21 mouse cellular contexts compared by ENCODE assay signal in genomic region chr12:92740818-92741217, GRCm38 (mm10).
DNase-seq lines count a peak whose midpoint lies in the region; ATAC-seq lines count a peak whose summit lies in the region.
"Had no signal": no experiment of that assay in that cellular context is flagged by ENCODE, and none has a peak within 500 bp of the region (broad histone marks: within the 10 kb centered on the region; RNA-seq: fewer than 3 reads in every experiment).

No protein-coding gene starts in this region.

- no peaks in the 10 kb centered on the region for H3K27me3 ChIP-seq in splenic B cell, adult 2 months (ENCODE audit: control insufficient read depth, insufficient read depth, low read length, poor library complexity, severe bottlenecking)
- no peaks in the 10 kb centered on the region for H3K27me3 ChIP-seq in hindbrain, embryonic 16.5 days (replicated peaks; ENCODE audit: control insufficient read depth, insufficient read depth, low read length)
- H3K27me3 ChIP-seq: embryonic facial prominence, embryonic 12.5 days; heart, embryonic 13.5 days; hindbrain, embryonic 13.5 days had no signal

- 88% methylated on average over 3 of the region's 3 CpGs for WGBS in hindbrain, embryonic 16.5 days

- no peaks in the 10 kb centered on the region for H3K36me3 ChIP-seq in splenic B cell, adult 2 months (ENCODE audit: control insufficient read depth, insufficient read depth, low read length, poor library complexity, severe bottlenecking)
- H3K36me3 ChIP-seq in hindbrain, embryonic 16.5 days (ENCODE audit: control insufficient read depth, insufficient read depth, low read length): no peaks in the 10 kb centered on the region
- H3K36me3 ChIP-seq: embryonic facial prominence, embryonic 12.5 days; G1E; heart, embryonic 13.5 days; hindbrain, embryonic 13.5 days had no signal

- no peak overlapping the region for H3K4me3 ChIP-seq in hindbrain, embryonic 16.5 days (ENCODE audit: low read length)
- H3K4me3 ChIP-seq: embryonic facial prominence, embryonic 12.5 days; gastrocnemius, adult 2 months; heart, embryonic 13.5 days; hindbrain, embryonic 13.5 days had no signal

- H3K4me2 ChIP-seq in hindbrain, embryonic 16.5 days (ENCODE audit: low read length): no peak overlapping the region
- H3K4me2 ChIP-seq: embryonic facial prominence, embryonic 12.5 days; heart, embryonic 13.5 days; hindbrain, embryonic 13.5 days had no signal

- H3K27ac ChIP-seq in hindbrain, embryonic 16.5 days (ENCODE audit: low read depth, low read length): no peak overlapping the region
- H3K27ac ChIP-seq: embryonic facial prominence, embryonic 12.5 days; gastrocnemius, adult 2 months; heart, embryonic 13.5 days; hindbrain, embryonic 13.5 days had no signal

- ATAC-seq in common myeloid progenitor, adult 5-6 weeks (replicated peaks; ENCODE audit: low read depth, poor library complexity, severe bottlenecking): peak; percentile 94
- peak; percentile 86 for ATAC-seq in megakaryocyte, adult 5-6 weeks (ENCODE audit: poor library complexity, severe bottlenecking)
- no peak for ATAC-seq in activated CD4-positive, CD25-positive, alpha-beta regulatory T cell, adult 4 months
- no peak for ATAC-seq in hindbrain, embryonic 16.5 days
- ATAC-seq: forebrain, embryonic 16.5 days; intestine, postnatal 0 days had no signal

- no peak overlapping the region for H3K9ac ChIP-seq in hindbrain, embryonic 16.5 days (ENCODE audit: low read depth, low read length)
- H3K9ac ChIP-seq: embryonic facial prominence, embryonic 12.5 days; heart, embryonic 13.5 days; hindbrain, embryonic 13.5 days had no signal

- H3K9me3 ChIP-seq in hindbrain, embryonic 16.5 days (ENCODE audit: control insufficient read depth, low read length): no peaks in the 10 kb centered on the region
- H3K9me3 ChIP-seq: embryonic facial prominence, embryonic 12.5 days; heart, embryonic 13.5 days; hindbrain, embryonic 13.5 days had no signal

- peaks cover 3% of the 10 kb centered on the region for H3K4me1 ChIP-seq in hindbrain, embryonic 16.5 days (ENCODE audit: control insufficient read depth, insufficient read depth, low read depth, low read length)
- H3K4me1 ChIP-seq: embryonic facial prominence, embryonic 12.5 days; heart, embryonic 13.5 days; hindbrain, embryonic 13.5 days had no signal

- peak; percentile 57 for DNase-seq in 416B (ENCODE audit: low read depth)
- DNase-seq in splenic B cell, adult 2 months (ENCODE audit: low read depth, low spot score): peak; percentile 59
- no peak for DNase-seq in left cerebral cortex, adult 9 months (ENCODE audit: low spot score in 2 of 2)
- DNase-seq: adrenal gland, postnatal 10 days; cerebellum, adult 11 months; cerebellum, adult 8-10 months; cerebellum, postnatal 14 days; gastrocnemius, adult 2 months; gastrocnemius, postnatal 25 days; heart, adult 11 months; heart, postnatal 4 days had no signal

Comparison
In these comparisons a context has a peak if more than half of its experiments do, and no peak if none do; other contexts are left out.
1. DNase-seq: peak in 416B (single experiment) and splenic B cell, adult 2 months (single experiment); none in left cerebral cortex, adult 9 months (0 of 2).
2. ATAC-seq: peak in common myeloid progenitor, adult 5-6 weeks (single experiment) and megakaryocyte, adult 5-6 weeks (single experiment); none in activated CD4-positive, CD25-positive, alpha-beta regulatory T cell, adult 4 months (single experiment) and hindbrain, embryonic 16.5 days (single experiment).